Mouse (Mus musculus) kidney, postnatal 4 days (tissue): ENCODE data around the gene Lin37.

Experiments used
- DNase-seq, 2 experiments: peaks; one replicate each; pipeline ENCODE4 v3.0.0; 2021; ENCODE audit warnings: mixed read lengths in 2 of 2

Lin37 gene

GRCm38 (mm10) chr7:30552102-30553020, 7.3 kb downstream of the Lin37 start, which contains the start of the genes Hspb6 and Proser3:
TSS of gene Hspb6 (plus strand) at chr7:30552178.
TSS of gene Proser3 (minus strand) at chr7:30552299.
- DNase-seq, result peak; percentile 97 to 98

GRCm38 (mm10) chr7:30551445-30552101, 8.1 kb downstream of the Lin37 start:
- no peak for DNase-seq

GRCm38 (mm10) chr7:30550603-30551002, 9.0 kb downstream of the Lin37 start:
- DNase-seq, result no peak

GRCm38 (mm10) chr7:30549880-30550279, 9.8 kb downstream of the Lin37 start:
- no peak for DNase-seq

- DNase-seq, result no peak
Observed at GRCm38 (mm10) chr7:30544327-30544726, 15.3 kb downstream of the Lin37 start.

- DNase-seq, result no peak
Observed at GRCm38 (mm10) chr7:30540572-30540971, 19.1 kb downstream of the Lin37 start.

- peak; percentile 97 to 98 for DNase-seq
Observed at GRCm38 (mm10) chr7:30534633-30535577, 24.7 kb downstream of the Lin37 start, which contains the start of gene Arhgap33. TSS of gene Arhgap33 (minus strand) at chr7:30535060.

- DNase-seq, result no peak
Observed at GRCm38 (mm10) chr7:30533941-30534632, 25.6 kb downstream of the Lin37 start.

GRCm38 (mm10) chr7:30532931-30533330, 26.7 kb downstream of the Lin37 start:
- DNase-seq, result peak; percentile 64 to 72

- no peak for DNase-seq
Observed at GRCm38 (mm10) chr7:30531291-30531815, 28.3 kb downstream of the Lin37 start.

GRCm38 (mm10) chr7:30526981-30527380, 32.7 kb downstream of the Lin37 start:
- no peak for DNase-seq

- DNase-seq, result peak in 1 of 2 experiments; percentile 35
Observed at GRCm38 (mm10) chr7:30526399-30526798, 33.2 kb downstream of the Lin37 start.

- peak; percentile 43 to 63 for DNase-seq
Observed at GRCm38 (mm10) chr7:30525954-30526353, 33.7 kb downstream of the Lin37 start.

- DNase-seq, result no peak
Observed at GRCm38 (mm10) chr7:30524487-30524886, 35.2 kb downstream of the Lin37 start.

- DNase-seq, result peak; percentile 51 to 61
Observed at GRCm38 (mm10) chr7:30522871-30523270, 36.8 kb downstream of the Lin37 start.

- DNase-seq, result no peak
Observed at GRCm38 (mm10) chr7:30520856-30521255, 38.8 kb downstream of the Lin37 start.

GRCm38 (mm10) chr7:30520396-30520795, 39.2 kb downstream of the Lin37 start:
- peak; percentile 42 to 63 for DNase-seq

GRCm38 (mm10) chr7:30518325-30518724, 41.3 kb downstream of the Lin37 start:
- no peak for DNase-seq

- DNase-seq, result no peak
Observed at GRCm38 (mm10) chr7:30515003-30515760, 44.5 kb downstream of the Lin37 start.

GRCm38 (mm10) chr7:30508061-30508460, 51.6 kb downstream of the Lin37 start:
- DNase-seq, result no peak
